Mouse (Mus musculus) liver, postnatal 0 days (tissue): ENCODE measurements around the gene Lrrc31. TPM values are rescaled to one million over a fixed set of nuclear protein-coding genes. Genes with fewer than 3 reads are reported as not detected.
"Not testable (repeated sequence)": the region's sequence is repeated elsewhere in the genome, so short reads cannot be mapped to it uniquely, and the experiment has no call there.

Experiments used
- ATAC-seq: fragments of 200-750 bp; cut with Nextera tagmentation; 2 replicates; pipeline ENCODE4 v1.8.0; 2017; ENCODE audit warnings: mild to moderate bottlenecking, moderate library complexity
- DNase-seq: peaks from one replicate; pipeline ENCODE4 v3.0.0-alpha.2; 2016
- H3K27ac ChIP-seq: fragments of 300-500 bp; sonication (generic); 2 replicates; pipeline ENCODE4 v1.5.1; 2014; ENCODE audit warnings: antibody characterized with exemption, moderate library complexity, mild to moderate bottlenecking, low read depth
- H3K27me3 ChIP-seq: fragments of 300-500 bp; sonication (generic); 2 replicates; pipeline ENCODE4 v1.6.1; 2014; ENCODE audit warnings: low read length, control low read depth, mixed read lengths; ENCODE audit not compliant: insufficient read depth
- H3K36me3 ChIP-seq: fragments of 300-500 bp; sonication (generic); replicated peaks from 2 replicates; pipeline ENCODE4 v1.6.1; 2014; ENCODE audit warnings: mild to moderate bottlenecking, control low read depth, low read length, moderate library complexity, mixed read lengths; ENCODE audit not compliant: insufficient read depth
- H3K4me1 ChIP-seq: fragments of 300-500 bp; sonication (generic); 2 replicates; pipeline ENCODE4 v1.6.1; 2014; ENCODE audit warnings: antibody characterized with exemption, mild to moderate bottlenecking, control low read depth; ENCODE audit not compliant: insufficient read depth
- H3K4me2 ChIP-seq: fragments of 300-500 bp; sonication (generic); 2 replicates; pipeline ENCODE4 v1.6.1; 2014; ENCODE audit warnings: low read depth, mild to moderate bottlenecking, low read length, moderate library complexity, mixed read lengths
- H3K4me3 ChIP-seq: fragments of 300-500 bp; sonication (generic); 2 replicates; pipeline ENCODE4 v1.5.1; 2014; ENCODE audit warnings: low read depth, low read length
- H3K9ac ChIP-seq: fragments of 300-500 bp; sonication (generic); replicated peaks from 2 replicates; pipeline ENCODE4 v1.6.1; 2014; ENCODE audit warnings: mild to moderate bottlenecking, moderate library complexity
- H3K9me3 ChIP-seq: fragments of 300-500 bp; sonication (generic); 2 replicates; pipeline ENCODE4 v1.6.1; 2016; ENCODE audit warnings: mild to moderate bottlenecking, control low read depth, low read length, mixed read lengths
- CTCF ChIP-seq: sonication (generic); IDR thresholded peaks from 2 replicates; pipeline ENCODE4 v1.5.1; 2016; ENCODE audit warnings: antibody characterized with exemption, low read depth
- EP300 ChIP-seq: IDR thresholded peaks from 2 replicates; pipeline ENCODE4 v1.6.1; 2016; ENCODE audit warnings: antibody characterized with exemption, low read depth, mild to moderate bottlenecking
- WGBS: fragments of 180-500 bp; shearing (Covaris S2); extraction: QIAGEN DNeasy Blood & Tissue Kit; methylation state at CpG from one replicate; pipeline ENCODE4 v1.1.7; 2014; ENCODE audit not compliant: insufficient replicate concordance; 5-methylcytosine and 5-hydroxymethylcytosine counted together
- polyA plus RNA-seq: library from polyadenylated mRNA; unstranded; fragments of >200 nt; fragmentation: Nextera tagmentation; extraction: Ambion mirVana; gene quantifications from 2 replicates; pipeline ENCODE4 v1.2.1, GENCODE M21; 2015

The Lrrc31 gene
- 0.06 TPM in 1 of 2 replicates, not detected in the other for polyA plus RNA-seq

- H3K9ac ChIP-seq, ATAC-seq, H3K4me2 ChIP-seq, H3K36me3 ChIP-seq, H3K9me3 ChIP-seq, H3K4me3 ChIP-seq, H3K27me3 ChIP-seq, DNase-seq, H3K4me1 ChIP-seq, H3K27ac ChIP-seq: not testable (repeated sequence)
- WGBS = 70% methylated on average over 6 of the region's 6 CpGs
Measured at GRCm38 (mm10) chr3:30699711-30700505, at the start of gene Lrrc31. Gene Lrrc31, minus strand, starts transcription at chr3:30699843.

- no peak for ATAC-seq
Measured at GRCm38 (mm10) chr3:30748316-30748715, 48.7 kb upstream of the Lrrc31 start.

GRCm38 (mm10) chr3:30746006-30746405 is 46.4 kb upstream of the Lrrc31 start, which contains the start of gene Samd7:
Gene Samd7, plus strand, starts transcription at chr3:30746293.
- 74% methylated on average over 7 of the region's 7 CpGs for WGBS
- Histone ChIP-seq H3K4me1 (no peaks in the 10 kb centered on the region), H3K36me3 (no peaks in the 10 kb centered on the region), H3K4me2 (no peak within 1 kb of the TSS), H3K4me3 (no peak within 1 kb of the TSS), H3K27me3 (no peaks in the 10 kb centered on the region), H3K27ac (no peak within 1 kb of the TSS), H3K9ac (no peak within 1 kb of the TSS), H3K9me3 (no peaks in the 10 kb centered on the region)
- no peak for TF ChIP-seq CTCF
- TF ChIP-seq EP300 = no peak
- no peak for DNase-seq
- ATAC-seq = no peak

More at GRCm38 (mm10) chr3:30748316-30748715, 48.7 kb upstream of the Lrrc31 start:
- no peak overlapping the region for H3K9ac ChIP-seq
- no peaks in the 10 kb centered on the region for H3K4me1 ChIP-seq
- H3K36me3 ChIP-seq = no peaks in the 10 kb centered on the region
- no peak overlapping the region for H3K4me3 ChIP-seq
- no peak for TF ChIP-seq CTCF
- no peaks in the 10 kb centered on the region for H3K9me3 ChIP-seq
- 85% methylated on average over 9 of the region's 9 CpGs for WGBS
- DNase-seq = no peak
- no peaks in the 10 kb centered on the region for H3K27me3 ChIP-seq
- H3K4me2 ChIP-seq = no peak overlapping the region
- no peak overlapping the region for H3K27ac ChIP-seq

- TF ChIP-seq CTCF (no peak), EP300 (no peak)
- Histone ChIP-seq H3K36me3 (no peaks in the 10 kb centered on the region), H3K9me3 (no peaks in the 10 kb centered on the region), H3K4me3 (no peak overlapping the region), H3K4me1 (no peaks in the 10 kb centered on the region), H3K4me2 (no peak overlapping the region), H3K27me3 (no peaks in the 10 kb centered on the region), H3K9ac (no peak overlapping the region), H3K27ac (no peak overlapping the region)
- 82% methylated on average over 7 of the region's 7 CpGs for WGBS
- no peak for ATAC-seq
- DNase-seq = no peak
Measured at GRCm38 (mm10) chr3:30742891-30743290, 43.2 kb upstream of the Lrrc31 start.

GRCm38 (mm10) chr3:30741306-30741705 is 41.7 kb upstream of the Lrrc31 start:
- H3K36me3 ChIP-seq = no peaks in the 10 kb centered on the region
- H3K4me1 ChIP-seq = no peaks in the 10 kb centered on the region
- H3K4me2 ChIP-seq = no peak overlapping the region
- H3K27me3 ChIP-seq = no peaks in the 10 kb centered on the region
- ATAC-seq = no peak
- H3K9me3 ChIP-seq = no peaks in the 10 kb centered on the region
- H3K4me3 ChIP-seq = no peak overlapping the region
- no peak for DNase-seq
- 83% methylated on average over 6 of the region's 6 CpGs for WGBS
- H3K27ac ChIP-seq = no peak overlapping the region
- TF ChIP-seq EP300 = no peak
- no peak for TF ChIP-seq CTCF
- H3K9ac ChIP-seq = no peak overlapping the region

- Histone ChIP-seq H3K4me2 (no peak overlapping the region), H3K9me3 (no peaks in the 10 kb centered on the region), H3K27ac (no peak overlapping the region), H3K9ac (no peak overlapping the region), H3K4me3 (no peak overlapping the region), H3K27me3 (no peaks in the 10 kb centered on the region), H3K36me3 (no peaks in the 10 kb centered on the region), H3K4me1 (no peaks in the 10 kb centered on the region)
- WGBS = 86% methylated on average over 9 of the region's 9 CpGs
- DNase-seq (no peak), ATAC-seq (no peak)
- TF ChIP-seq EP300 = no peak
- TF ChIP-seq CTCF = no peak
Measured at GRCm38 (mm10) chr3:30736809-30737208, 37.2 kb upstream of the Lrrc31 start.
